Mouse (Mus musculus) liver, embryonic 15.5 days (tissue): Measurements from ENCODE around the gene Nfkbid. TPM values are rescaled to one million over a fixed set of nuclear protein-coding genes. Genes with fewer than 3 reads are reported as not detected.

Source experiments
- ATAC-seq: fragments of 200-750 bp; cut with Nextera tagmentation; 2 replicates; pipeline ENCODE4 v1.8.0; 2017; ENCODE audit warnings: moderate number of reproducible peaks, mild to moderate bottlenecking, moderate library complexity; ENCODE audit not compliant: insufficient read depth
- H3K27ac ChIP-seq: fragments of 300-500 bp; sonication (generic); replicated peaks from 2 replicates; pipeline ENCODE4 v1.5.1; 2015; ENCODE audit warnings: mild to moderate bottlenecking, inconsistent platforms
- H3K27me3 ChIP-seq: fragments of 300-500 bp; sonication (generic); 2 replicates; pipeline ENCODE4 v1.6.1; 2015; ENCODE audit warnings: mild to moderate bottlenecking, inconsistent platforms
- H3K36me3 ChIP-seq: fragments of 300-500 bp; sonication (generic); replicated peaks from 2 replicates; pipeline ENCODE4 v1.6.1; 2015; ENCODE audit warnings: moderate library complexity, mild to moderate bottlenecking, inconsistent platforms
- H3K4me1 ChIP-seq: fragments of 300-500 bp; sonication (generic); replicated peaks from 2 replicates; pipeline ENCODE4 v1.6.1; 2015; ENCODE audit warnings: inconsistent platforms
- H3K4me2 ChIP-seq: fragments of 300-500 bp; sonication (generic); 2 replicates; pipeline ENCODE4 v1.6.1; 2015; ENCODE audit warnings: moderate library complexity, mild to moderate bottlenecking, inconsistent platforms
- H3K4me3 ChIP-seq: fragments of 300-500 bp; sonication (generic); replicated peaks from 2 replicates; pipeline ENCODE4 v1.5.1; 2015; ENCODE audit warnings: mild to moderate bottlenecking, inconsistent platforms
- H3K9ac ChIP-seq: fragments of 300-500 bp; sonication (generic); 2 replicates; pipeline ENCODE4 v1.6.1; 2015; ENCODE audit warnings: moderate library complexity, mild to moderate bottlenecking, inconsistent platforms
- H3K9me3 ChIP-seq: fragments of 300-500 bp; sonication (generic); replicated peaks from 2 replicates; pipeline ENCODE4 v1.6.1; 2016; ENCODE audit warnings: inconsistent platforms
- WGBS: fragments of 180-500 bp; shearing (Covaris S2); methylation state at CpG from one replicate; pipeline ENCODE4 v1.1.7; 2015; ENCODE audit warnings: mixed read lengths; ENCODE audit not compliant: insufficient replicate concordance; 5-methylcytosine and 5-hydroxymethylcytosine counted together
- polyA plus RNA-seq: library from polyadenylated mRNA; unstranded; fragments of >200 nt; fragmentation: Nextera tagmentation; extraction: Ambion mirVana; gene quantifications from 2 replicates; pipeline ENCODE4 v1.2.1, GENCODE M21; 2015

Gene Nfkbid
- polyA plus RNA-seq, 1 experiment from 2014 or later: 1.6 TPM

DNA sequence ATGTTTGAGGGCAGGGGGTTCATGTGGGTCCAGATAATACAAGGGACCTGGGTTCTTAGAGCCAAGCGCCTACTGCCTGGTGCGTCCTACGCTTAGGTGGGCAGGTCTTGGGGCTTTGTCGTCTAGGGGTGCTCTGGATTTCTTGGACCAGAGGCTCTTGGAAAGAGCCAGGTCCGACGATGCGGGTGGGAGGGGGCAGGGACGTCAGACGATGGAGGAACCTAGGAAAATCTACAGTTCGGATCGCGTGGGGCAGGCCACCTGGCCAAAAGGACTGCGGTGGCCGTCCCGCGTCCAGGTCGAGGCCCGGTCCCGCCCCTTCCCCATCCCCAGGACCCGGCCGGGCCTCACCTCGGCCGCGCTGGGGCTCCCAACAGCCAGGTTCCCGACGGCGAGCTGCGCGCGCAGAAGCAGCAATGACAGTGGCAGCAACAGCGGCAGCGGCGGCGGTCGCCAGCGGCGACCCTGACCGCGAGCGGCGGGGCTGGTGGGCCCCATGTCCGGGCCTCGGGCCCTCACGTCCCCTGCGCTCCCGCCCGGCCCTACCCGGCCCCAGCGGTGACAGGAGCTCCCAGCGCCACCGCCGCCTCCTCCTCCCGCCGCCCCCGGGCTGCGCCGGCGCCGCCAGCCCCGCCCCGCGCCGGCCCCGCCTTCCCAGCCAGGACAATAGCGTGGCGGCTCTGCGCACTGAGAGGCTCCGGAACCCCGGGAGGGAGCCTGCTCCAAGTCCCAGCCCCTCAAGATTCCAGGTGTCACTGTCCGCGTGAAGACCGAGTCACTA is 23.6 kb downstream of the Nfkbid start, which contains the start of gene Aplp1:
Gene Aplp1 (minus strand): TSS at position 565 of the 781 bp plus-strand sequence.
- no peak within 1 kb of the TSS for H3K9ac ChIP-seq
- H3K4me2 ChIP-seq: peak within 1 kb of the TSS; percentile 76
- H3K9me3 ChIP-seq: no peaks in the 10 kb centered on the region
- peak within 1 kb of the TSS; percentile 57 for H3K4me3 ChIP-seq
- H3K4me1 ChIP-seq: peaks cover 15% of the 10 kb centered on the region
- peaks cover 63% of the 10 kb centered on the region for H3K27me3 ChIP-seq
- ATAC-seq: peak; percentile 30; the same call in 1 of the 2 replicates
- WGBS: under 1% methylated on average over 62 of the region's 72 CpGs
- no peak within 1 kb of the TSS for H3K27ac ChIP-seq
- H3K36me3 ChIP-seq: no peaks in the 10 kb centered on the region

DNA sequence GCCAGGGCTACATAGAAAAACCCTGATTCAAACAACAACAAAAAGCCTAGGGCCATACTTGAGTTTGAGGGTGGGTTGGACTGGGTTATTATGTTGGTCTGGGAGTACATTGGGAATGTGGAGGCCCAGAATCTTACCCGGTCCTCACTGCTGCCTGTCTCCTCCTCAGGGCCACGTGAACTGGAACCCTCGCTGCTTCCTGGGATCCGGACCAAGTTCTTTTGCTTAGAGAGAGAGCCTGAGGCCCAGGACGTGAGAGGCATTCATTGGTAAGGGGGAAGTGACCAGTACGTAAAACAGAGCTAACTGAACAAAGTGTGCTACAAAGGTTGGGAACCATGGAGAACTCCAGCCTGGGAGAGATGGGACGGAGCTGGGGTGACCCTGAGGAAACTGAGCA is 28.7 kb downstream of the Nfkbid start:
- H3K4me1 ChIP-seq: peaks cover 9% of the 10 kb centered on the region
- no peaks in the 10 kb centered on the region for H3K36me3 ChIP-seq
- H3K4me3 ChIP-seq: no peak overlapping the region
- no peak for ATAC-seq
- H3K27ac ChIP-seq: no peak overlapping the region
- peaks cover 53% of the 10 kb centered on the region for H3K27me3 ChIP-seq
- H3K4me2 ChIP-seq: no peak overlapping the region
- 55% methylated on average over 7 of the region's 7 CpGs for WGBS
- no peak overlapping the region for H3K9ac ChIP-seq
- no peaks in the 10 kb centered on the region for H3K9me3 ChIP-seq

- H3K4me3 ChIP-seq: no peak overlapping the region
- peak overlapping the region; percentile 45 for H3K4me2 ChIP-seq
- no peak for ATAC-seq
- H3K27ac ChIP-seq: no peak overlapping the region
- H3K9me3 ChIP-seq: no peaks in the 10 kb centered on the region
- 14% methylated on average over 25 of the region's 25 CpGs for WGBS
- H3K4me1 ChIP-seq: peaks cover 9% of the 10 kb centered on the region
- H3K9ac ChIP-seq: no peak overlapping the region
- peaks cover 63% of the 10 kb centered on the region for H3K27me3 ChIP-seq
- H3K36me3 ChIP-seq: no peaks in the 10 kb centered on the region
Observed at GRCm38 (mm10) chr7:30453327-30453726, 31.8 kb downstream of the Nfkbid start.

DNA sequence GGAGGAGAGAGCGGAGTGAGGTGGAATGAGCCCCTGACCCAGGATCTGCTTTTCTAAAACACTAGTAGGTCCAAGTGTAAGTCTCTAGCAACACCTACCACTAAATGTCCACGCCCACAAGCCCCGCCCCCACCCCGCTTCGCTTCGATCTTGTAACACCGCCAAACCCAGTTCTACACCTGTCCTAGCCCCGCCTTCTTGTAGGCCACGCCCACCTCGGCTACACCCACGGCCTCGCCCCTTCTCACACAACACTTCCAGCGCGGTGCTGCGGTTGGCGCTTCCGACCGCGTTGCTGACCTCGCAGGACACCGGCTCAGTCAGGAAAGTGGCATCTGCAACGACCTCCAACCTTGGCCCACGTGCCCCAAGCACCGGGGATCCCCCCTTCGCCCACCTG is 32.2 kb downstream of the Nfkbid start:
- no peaks in the 10 kb centered on the region for H3K36me3 ChIP-seq
- peaks cover 68% of the 10 kb centered on the region for H3K27me3 ChIP-seq
- H3K9ac ChIP-seq: no peak overlapping the region
- ATAC-seq: peak; percentile 56
- peak overlapping the region; percentile 45 for H3K4me2 ChIP-seq
- 2% methylated on average over 25 of the region's 25 CpGs for WGBS
- H3K9me3 ChIP-seq: no peaks in the 10 kb centered on the region
- H3K27ac ChIP-seq: no peak overlapping the region
- peaks cover 9% of the 10 kb centered on the region for H3K4me1 ChIP-seq
- H3K4me3 ChIP-seq: peak overlapping the region; percentile 5; the same call in 1 of the 2 replicates

DNA sequence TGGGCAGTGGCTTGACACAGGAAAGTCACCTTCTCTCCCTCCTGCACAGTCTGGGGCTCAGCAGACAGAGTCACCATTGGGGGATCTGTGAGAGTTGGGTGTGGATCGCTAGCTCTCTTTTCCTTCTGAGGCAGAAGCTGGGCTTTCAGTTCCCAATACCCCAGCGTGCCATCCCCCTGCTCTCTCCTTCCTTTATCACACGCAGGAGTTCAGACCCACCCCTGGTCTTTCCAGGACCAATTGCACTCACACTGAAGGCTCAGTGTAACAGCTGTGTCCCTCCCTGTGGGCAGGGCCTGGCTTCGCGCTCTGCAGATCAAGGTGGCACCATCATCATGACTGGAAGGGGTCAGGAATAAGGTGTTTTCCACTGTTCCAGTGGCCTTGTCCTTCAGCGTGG is 32.7 kb downstream of the Nfkbid start:
- H3K36me3 ChIP-seq: no peaks in the 10 kb centered on the region
- peaks cover 72% of the 10 kb centered on the region for H3K27me3 ChIP-seq
- H3K9me3 ChIP-seq: no peaks in the 10 kb centered on the region
- H3K4me3 ChIP-seq: 0 out of 2 replicates have a peak overlapping the region, but pooled peaks have one; percentile 5
- no peak for ATAC-seq
- no peak overlapping the region for H3K27ac ChIP-seq
- H3K4me2 ChIP-seq: peak overlapping the region; percentile 45; the same call in 1 of the 2 replicates
- peaks cover 9% of the 10 kb centered on the region for H3K4me1 ChIP-seq
- no peak overlapping the region for H3K9ac ChIP-seq
- 12% methylated on average over 6 of the region's 6 CpGs for WGBS

GRCm38 (mm10) chr7:30456487-30456886 is 35.0 kb downstream of the Nfkbid start:
- Histone ChIP-seq H3K9me3 (no peaks in the 10 kb centered on the region), H3K4me2 (no peak overlapping the region), H3K4me3 (no peak overlapping the region)

GRCm38 (mm10) chr7:30456911-30457628 is 35.5 kb downstream of the Nfkbid start:
- Histone ChIP-seq H3K27ac (no peak overlapping the region), H3K4me3 (no peak overlapping the region), H3K36me3 (no peaks in the 10 kb centered on the region), H3K4me2 (no peak overlapping the region), H3K9me3 (no peaks in the 10 kb centered on the region), H3K4me1 (peaks cover 9% of the 10 kb centered on the region), H3K9ac (no peak overlapping the region), H3K27me3 (peaks cover 96% of the 10 kb centered on the region)
- ATAC-seq: no peak
- 2% methylated on average over 31 of the region's 31 CpGs for WGBS

More at GRCm38 (mm10) chr7:30456487-30456886, 35.0 kb downstream of the Nfkbid start:
- whole genome bisulfite sequencing: under 1% methylated on average over 9 of the region's 9 CpGs
- ATAC-seq: no peak
- peaks cover 9% of the 10 kb centered on the region for H3K4me1 ChIP-seq
- H3K9ac ChIP-seq: no peak overlapping the region
- no peaks in the 10 kb centered on the region for H3K36me3 ChIP-seq
- H3K27ac ChIP-seq: no peak overlapping the region
- peaks cover 92% of the 10 kb centered on the region for H3K27me3 ChIP-seq

- 5% methylated on average over 16 of the region's 16 CpGs for WGBS
- no peak within 1 kb of the TSS for H3K9ac ChIP-seq
- H3K4me1 ChIP-seq: peaks cover 9% of the 10 kb centered on the region
- ATAC-seq: no peak
- H3K36me3 ChIP-seq: no peaks in the 10 kb centered on the region
- no peak within 1 kb of the TSS for H3K4me3 ChIP-seq
- peaks cover 99% of the 10 kb centered on the region for H3K27me3 ChIP-seq
- H3K9me3 ChIP-seq: no peaks in the 10 kb centered on the region
- H3K4me2 ChIP-seq: no peak within 1 kb of the TSS
- H3K27ac ChIP-seq: no peak within 1 kb of the TSS
Observed at GRCm38 (mm10) chr7:30457629-30458330, 36.2 kb downstream of the Nfkbid start, which contains the start of the genes Kirrel2 and Nphs1. Kirrel2 (minus strand) TSS chr7:30457690. Nphs1 (plus strand) TSS chr7:30458315.

GRCm38 (mm10) chr7:30459484-30459883 is 38.0 kb downstream of the Nfkbid start:
- Histone ChIP-seq H3K9ac (no peak overlapping the region), H3K27me3 (peaks cover 97% of the 10 kb centered on the region), H3K4me3 (no peak overlapping the region), H3K4me2 (no peak overlapping the region), H3K27ac (no peak overlapping the region), H3K36me3 (no peaks in the 10 kb centered on the region), H3K9me3 (no peaks in the 10 kb centered on the region), H3K4me1 (no peaks in the 10 kb centered on the region)
- ATAC-seq: no peak
- WGBS: 39% methylated on average over 6 of the region's 6 CpGs

GRCm38 (mm10) chr7:30463568-30463967 is 42.0 kb downstream of the Nfkbid start:
- H3K9me3 ChIP-seq: no peaks in the 10 kb centered on the region
- H3K36me3 ChIP-seq: no peaks in the 10 kb centered on the region
- H3K27ac ChIP-seq: no peak overlapping the region
- no peak for ATAC-seq
- no peak overlapping the region for H3K9ac ChIP-seq
- H3K4me1 ChIP-seq: no peaks in the 10 kb centered on the region
- H3K4me2 ChIP-seq: no peak overlapping the region
- WGBS: 27% methylated on average over 7 of the region's 7 CpGs
- no peak overlapping the region for H3K4me3 ChIP-seq
- peaks cover 93% of the 10 kb centered on the region for H3K27me3 ChIP-seq

DNA sequence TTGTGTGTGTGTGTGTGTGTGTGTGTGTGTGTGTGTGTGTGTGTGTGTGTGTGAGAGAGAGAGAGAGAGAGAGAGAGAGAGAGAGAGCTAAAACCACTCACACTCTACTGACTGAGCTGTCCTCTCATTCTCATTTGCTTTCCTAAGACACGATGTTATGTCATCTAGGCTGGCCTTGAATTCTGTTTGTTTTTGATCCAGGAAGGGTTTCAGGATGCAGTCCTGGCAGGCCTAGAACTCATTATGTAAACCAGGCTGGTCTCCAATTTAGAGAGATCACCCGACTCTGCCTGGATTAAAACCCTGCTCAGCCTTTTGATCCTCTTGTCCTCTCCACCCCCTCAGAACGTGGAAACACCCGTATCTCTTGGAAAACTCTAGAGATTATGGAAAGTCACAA is 42.5 kb downstream of the Nfkbid start:
- WGBS: 17% methylated on average over 4 of the region's 4 CpGs

More for the DNA sequence above, 42.5 kb downstream of the Nfkbid start:
- H3K9ac ChIP-seq: no peak overlapping the region
- H3K36me3 ChIP-seq: no peaks in the 10 kb centered on the region
- no peaks in the 10 kb centered on the region for H3K4me1 ChIP-seq
- no peak overlapping the region for H3K27ac ChIP-seq
- no peak overlapping the region for H3K4me2 ChIP-seq
- H3K27me3 ChIP-seq: peaks cover 88% of the 10 kb centered on the region
- no peaks in the 10 kb centered on the region for H3K9me3 ChIP-seq
- no peak for ATAC-seq
- no peak overlapping the region for H3K4me3 ChIP-seq
